Mouse (Mus musculus): ENCODE data around the gene Pcgf1. TPM values are rescaled to one million over a fixed set of nuclear protein-coding genes. Genes with fewer than 3 reads are reported as not detected.

Gene Pcgf1
- polyA plus RNA-seq (2016; fragmentation: Nextera tagmentation; extraction: Ambion mirVana): 43.6 and 52.3 TPM in 2 replicates

DNA sequence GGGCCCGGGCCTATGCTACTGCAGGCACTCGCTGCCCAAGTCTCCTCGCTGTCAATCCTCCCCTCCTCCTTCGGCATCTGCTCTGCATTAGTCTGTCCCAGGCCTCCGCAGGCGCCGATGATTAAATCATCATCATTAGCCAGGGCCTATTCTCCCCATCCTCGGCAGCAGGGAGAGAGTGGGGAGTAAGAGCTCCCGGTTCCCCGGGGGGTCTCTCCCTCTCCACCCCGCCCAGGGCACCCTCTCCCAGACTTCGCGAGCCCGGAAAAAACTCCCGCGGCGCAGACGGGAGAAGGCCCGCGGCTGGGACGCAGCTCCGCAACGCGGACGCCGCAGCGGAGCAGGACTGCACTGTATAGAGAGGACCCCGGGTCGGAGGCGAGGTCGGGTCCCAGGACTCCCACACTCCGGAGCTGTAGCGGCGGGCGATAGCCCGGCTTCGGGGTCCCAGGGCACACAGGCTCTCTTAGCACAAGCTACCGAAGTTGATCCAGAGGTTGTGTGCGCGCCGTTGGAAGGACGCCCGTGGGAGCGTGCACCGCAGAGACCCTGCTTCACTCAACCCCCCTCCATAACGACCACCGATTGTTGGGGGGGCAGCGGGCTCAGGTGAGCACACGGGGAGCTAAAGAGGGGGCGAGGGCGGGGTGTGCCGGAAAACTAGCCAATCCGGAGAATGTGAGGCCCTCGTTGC lies at the start of gene Pcgf1:
Gene Pcgf1, plus strand, starts transcription at position 240 of the 694 bp plus-strand sequence.
- H3K4me1 ChIP-seq: peaks cover 18% of the 10 kb centered on the region
- peak within 1 kb of the TSS; percentile 77 for H3K27ac ChIP-seq
- H3K36me3 ChIP-seq: peaks cover 12% of the 10 kb centered on the region
- H3K9me3 ChIP-seq: no peaks in the 10 kb centered on the region
- H3K4me3 ChIP-seq: peak within 1 kb of the TSS; percentile 74
- H3K4me2 ChIP-seq (replicated peaks): peak within 1 kb of the TSS; percentile 96
- under 1% methylated on average over 54 of the region's 54 CpGs for WGBS
- peak within 1 kb of the TSS; percentile 75 for H3K9ac ChIP-seq
- H3K27me3 ChIP-seq (replicated peaks): peaks cover 40% of the 10 kb centered on the region
- peak; percentile 84 for ATAC-seq (ENCODE audit: low FRiP score, low read depth)

DNA sequence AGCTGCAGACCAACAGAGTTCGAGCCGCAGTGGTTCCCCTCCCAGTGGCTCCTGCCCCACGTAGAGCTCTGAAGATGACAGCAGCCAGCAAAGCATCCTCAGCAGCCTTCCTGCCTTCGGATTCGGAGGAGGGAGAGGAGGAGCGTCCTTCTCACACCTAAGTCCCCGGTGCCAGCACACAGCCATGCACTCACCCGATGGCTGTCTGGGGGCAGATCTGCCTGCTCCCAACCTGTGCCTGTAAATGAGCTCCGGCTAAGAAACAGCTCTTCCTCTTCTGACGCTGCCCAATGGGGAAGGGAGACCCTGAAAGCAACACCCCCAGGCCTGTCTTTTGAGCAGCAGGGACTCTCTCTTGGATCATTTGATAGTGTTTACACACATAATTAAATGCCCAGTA lies 47.9 kb upstream of the Pcgf1 start:
- Histone ChIP-seq H3K27ac (no peak overlapping the region), H3K4me1 (peaks cover 29% of the 10 kb centered on the region), H3K27me3 (replicated peaks) (peaks cover 36% of the 10 kb centered on the region), H3K9me3 (no peaks in the 10 kb centered on the region), H3K36me3 (no peaks in the 10 kb centered on the region), H3K4me3 (no peak overlapping the region), H3K9ac (no peak overlapping the region), H3K4me2 (replicated peaks) (no peak overlapping the region)
- ATAC-seq (ENCODE audit: low FRiP score, low read depth): no peak
- 20% methylated on average over 10 of the region's 10 CpGs for WGBS

DNA sequence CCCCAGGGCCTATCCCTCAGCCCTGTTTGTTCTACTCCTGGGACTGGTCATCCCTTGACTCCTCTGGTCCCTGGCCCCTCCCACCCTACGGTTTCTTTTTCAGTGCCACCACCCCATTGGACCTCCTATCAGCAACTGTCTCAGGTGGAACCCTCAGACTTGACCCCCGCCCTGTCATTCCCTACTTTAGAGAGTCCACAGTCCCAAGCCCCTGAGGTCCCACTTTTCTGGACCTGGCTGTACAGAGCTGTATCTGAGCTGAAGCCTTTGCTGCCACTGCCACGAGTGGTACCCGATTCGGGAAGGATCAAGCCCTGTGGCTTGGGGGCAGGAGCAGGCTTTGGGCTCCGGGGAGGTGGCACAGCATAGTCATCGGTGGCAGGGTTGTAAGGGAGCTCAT lies 46.6 kb upstream of the Pcgf1 start:
- peaks cover 44% of the 10 kb centered on the region for H3K27me3 ChIP-seq (replicated peaks)
- no peak overlapping the region for H3K4me3 ChIP-seq
- WGBS: 60% methylated on average over 7 of the region's 7 CpGs
- H3K4me2 ChIP-seq (replicated peaks): no peak overlapping the region
- no peak overlapping the region for H3K9ac ChIP-seq
- H3K4me1 ChIP-seq: peaks cover 29% of the 10 kb centered on the region
- H3K9me3 ChIP-seq: no peaks in the 10 kb centered on the region
- no peak for ATAC-seq (ENCODE audit: low FRiP score, low read depth)
- H3K27ac ChIP-seq: no peak overlapping the region
- H3K36me3 ChIP-seq: no peaks in the 10 kb centered on the region

DNA sequence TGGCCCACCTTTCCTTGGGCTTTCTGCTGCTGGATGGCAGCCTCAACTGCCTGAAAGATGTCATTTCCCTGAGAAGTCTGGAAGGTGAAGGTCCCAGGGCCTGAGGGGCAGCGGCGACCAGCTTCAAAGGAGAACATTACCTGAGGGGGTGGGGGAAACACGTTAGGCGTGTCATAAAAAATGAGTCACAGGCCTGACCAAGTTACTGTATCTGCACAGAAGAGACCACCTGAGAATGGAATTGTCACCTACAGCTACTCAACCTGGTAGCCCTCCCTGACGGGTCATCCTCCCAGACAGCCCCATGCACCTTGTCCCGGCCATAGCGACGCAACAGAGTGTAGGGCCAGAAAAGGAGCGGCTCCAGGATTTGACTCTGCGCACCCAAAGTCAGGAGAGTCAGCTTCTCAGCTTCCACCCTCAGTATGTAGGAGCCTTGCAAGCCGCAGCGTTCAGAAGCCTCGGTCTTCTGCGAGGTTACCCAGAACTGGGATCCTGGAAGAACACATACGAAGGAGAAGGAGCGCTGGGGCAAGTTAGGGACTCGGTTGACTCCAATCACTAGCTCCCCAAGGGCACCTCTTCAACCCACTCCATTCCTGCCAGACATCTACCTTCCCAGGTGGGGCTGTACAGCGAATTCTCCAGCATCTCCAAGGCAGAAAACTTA lies 45.6 kb upstream of the Pcgf1 start:
- ATAC-seq (ENCODE audit: low FRiP score, low read depth): no peak
- Histone ChIP-seq H3K4me2 (replicated peaks) (peak overlapping the region; percentile 85), H3K9ac (no peak overlapping the region), H3K27ac (no peak overlapping the region), H3K4me3 (peak overlapping the region; percentile 48; the same call in 1 of the 2 replicates), H3K4me1 (peaks cover 29% of the 10 kb centered on the region), H3K27me3 (replicated peaks) (peaks cover 48% of the 10 kb centered on the region), H3K36me3 (no peaks in the 10 kb centered on the region), H3K9me3 (no peaks in the 10 kb centered on the region)
- WGBS: 21% methylated on average over 18 of the region's 18 CpGs

DNA sequence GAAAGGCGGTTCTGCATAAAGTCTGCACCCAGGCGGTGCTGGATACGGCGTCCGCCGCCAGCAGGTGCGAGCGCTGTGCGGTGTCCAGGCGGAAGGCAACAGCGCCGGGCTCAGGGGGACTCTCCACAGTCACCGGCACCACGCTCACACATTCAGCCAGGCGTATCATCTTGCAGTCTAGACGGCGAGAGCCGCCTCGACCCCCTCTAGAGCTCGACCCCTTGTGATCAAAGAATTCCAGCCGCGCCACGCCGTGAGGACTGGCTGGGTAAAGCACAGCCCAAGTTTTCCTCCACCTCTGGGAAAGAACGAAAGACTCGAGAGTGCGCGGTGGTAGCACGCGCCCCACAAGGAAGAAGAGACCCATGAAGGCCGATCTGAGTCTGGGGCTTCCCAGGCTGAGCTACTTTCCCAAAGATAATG lies 44.9 kb upstream of the Pcgf1 start:
- Histone ChIP-seq H3K9ac (peak overlapping the region; percentile 33), H3K4me2 (replicated peaks) (peak overlapping the region; percentile 85), H3K27me3 (replicated peaks) (peaks cover 48% of the 10 kb centered on the region), H3K27ac (no peak overlapping the region), H3K4me3 (peak overlapping the region; percentile 48), H3K4me1 (peaks cover 29% of the 10 kb centered on the region), H3K36me3 (no peaks in the 10 kb centered on the region), H3K9me3 (no peaks in the 10 kb centered on the region)
- under 1% methylated on average over 31 of the region's 31 CpGs for WGBS
- peak; percentile 55 for ATAC-seq (ENCODE audit: low FRiP score, low read depth)

DNA sequence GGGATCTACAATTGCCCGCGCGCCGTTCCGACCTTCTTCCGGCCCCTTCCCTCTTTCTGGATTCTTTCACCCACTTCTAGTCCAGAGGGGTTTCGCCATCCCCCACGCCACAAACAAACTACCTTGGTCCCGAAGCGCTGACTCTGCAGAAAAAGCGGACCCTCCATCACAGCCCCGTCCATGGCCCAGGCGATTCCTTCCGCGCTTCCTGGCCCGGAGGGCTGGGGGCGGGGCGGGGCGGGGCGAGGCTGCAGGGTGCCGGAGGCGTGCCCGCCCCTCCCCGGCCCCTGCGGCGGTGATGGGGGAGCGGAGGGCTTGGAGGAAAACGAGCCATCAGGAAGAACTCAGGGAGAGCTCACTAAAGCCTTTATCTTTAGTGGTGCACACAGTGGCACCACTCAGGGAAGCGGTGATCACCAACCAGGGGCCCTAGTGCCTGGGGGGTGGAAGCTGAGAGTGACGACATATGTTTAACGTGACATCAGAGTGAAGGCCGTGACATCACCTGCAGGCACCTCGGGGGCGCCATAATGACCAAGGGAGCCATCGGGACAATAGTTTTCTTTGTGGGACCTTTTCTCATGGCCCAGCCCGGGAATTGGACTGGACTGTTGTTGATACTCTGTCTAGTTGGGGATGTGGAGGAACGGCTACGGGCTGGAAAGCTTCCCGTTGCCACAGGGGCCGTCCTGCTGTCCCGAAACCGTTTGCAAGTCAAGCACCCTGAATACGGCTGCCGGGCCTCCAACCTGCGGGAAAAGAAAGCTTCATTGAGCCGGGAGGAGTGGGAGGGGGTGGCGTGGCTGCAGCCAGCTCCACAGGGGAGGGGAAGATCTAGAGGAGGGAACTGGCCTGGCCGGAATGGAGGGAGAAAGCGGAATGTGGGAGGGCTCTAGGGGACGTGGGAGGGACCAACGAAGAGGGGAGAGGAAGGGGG lies 44.2 kb upstream of the Pcgf1 start, which contains the start of the genes Dok1 and Loxl3:
Gene Dok1, minus strand, starts transcription at position 223 of the 937 bp plus-strand sequence.
Gene Loxl3, plus strand, starts transcription at position 925 of the 937 bp plus-strand sequence.
- ATAC-seq (ENCODE audit: low FRiP score, low read depth): peak; percentile 79
- Histone ChIP-seq H3K4me1 (peaks cover 34% of the 10 kb centered on the region), H3K9me3 (no peaks in the 10 kb centered on the region), H3K4me2 (replicated peaks) (peak within 1 kb of the TSS; percentile 85), H3K9ac (peak within 1 kb of the TSS; percentile 33), H3K27me3 (replicated peaks) (peaks cover 44% of the 10 kb centered on the region), H3K4me3 (peak within 1 kb of the TSS; percentile 48), H3K27ac (no peak within 1 kb of the TSS; the same call in 1 of the 2 replicates), H3K36me3 (no peaks in the 10 kb centered on the region)
- WGBS: under 1% methylated on average over 51 of the region's 51 CpGs

DNA sequence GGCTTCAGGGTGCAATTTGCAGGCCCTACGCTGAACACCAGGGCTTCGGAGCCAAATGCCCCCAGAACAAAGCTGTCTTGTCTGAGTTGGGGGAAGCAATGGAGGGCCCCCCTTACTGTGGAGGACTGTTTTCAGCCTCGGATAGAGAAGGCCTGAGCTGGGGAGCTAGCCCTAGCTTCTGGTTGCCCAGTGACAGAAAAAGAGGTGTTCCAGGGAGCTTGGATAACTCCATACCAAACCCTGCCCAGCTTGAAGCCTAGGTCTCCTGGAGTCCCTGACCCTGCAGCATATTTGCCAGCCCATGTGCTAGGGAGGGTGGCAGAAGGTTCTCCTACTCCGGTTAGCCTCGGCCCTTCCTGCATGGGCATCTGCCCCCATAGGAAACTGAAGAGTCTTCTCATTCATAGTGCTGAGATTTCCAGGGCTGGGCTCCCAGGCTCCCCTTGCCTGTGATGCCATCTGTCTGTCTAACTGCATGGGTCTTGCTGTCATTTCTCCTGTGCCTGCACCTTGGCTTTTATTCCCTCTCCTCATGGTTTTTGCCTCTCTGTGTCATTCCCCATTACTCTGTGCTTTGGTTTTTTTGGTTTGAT lies 43.1 kb upstream of the Pcgf1 start:
- Histone ChIP-seq H3K4me1 (peaks cover 36% of the 10 kb centered on the region), H3K4me3 (peak overlapping the region; percentile 48), H3K27ac (no peak overlapping the region; the same call in 1 of the 2 replicates), H3K27me3 (replicated peaks) (peaks cover 44% of the 10 kb centered on the region), H3K9me3 (no peaks in the 10 kb centered on the region), H3K4me2 (replicated peaks) (peak overlapping the region; percentile 85), H3K9ac (0 out of 2 replicates have a peak overlapping the region, but pooled peaks have one; percentile 33), H3K36me3 (no peaks in the 10 kb centered on the region)
- WGBS: 20% methylated on average over 5 of the region's 5 CpGs
- ATAC-seq (ENCODE audit: low FRiP score, low read depth): no peak

DNA sequence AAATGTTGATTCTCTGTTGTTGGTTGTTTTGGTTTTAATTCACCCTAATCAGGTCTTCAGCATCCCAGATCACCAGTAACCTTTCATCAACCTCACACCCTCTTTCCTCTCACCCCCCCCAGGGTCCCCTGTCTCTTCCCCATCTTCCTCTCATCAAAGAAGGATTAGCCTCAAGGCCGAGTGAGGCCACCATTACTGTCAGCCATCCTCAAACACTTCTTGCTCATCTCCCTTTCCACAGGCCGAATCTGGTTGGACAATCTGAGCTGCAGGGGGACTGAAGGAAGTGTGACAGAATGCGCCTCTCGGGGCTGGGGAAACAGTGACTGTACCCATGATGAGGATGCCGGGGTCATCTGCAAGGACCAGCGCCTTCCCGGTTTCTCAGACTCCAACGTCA lies 40.5 kb upstream of the Pcgf1 start:
- H3K36me3 ChIP-seq: no peaks in the 10 kb centered on the region
- H3K9me3 ChIP-seq: no peaks in the 10 kb centered on the region
- H3K27me3 ChIP-seq (replicated peaks): peaks cover 26% of the 10 kb centered on the region
- no peak overlapping the region for H3K9ac ChIP-seq
- H3K4me3 ChIP-seq: no peak overlapping the region
- H3K4me1 ChIP-seq: peaks cover 32% of the 10 kb centered on the region
- ATAC-seq (ENCODE audit: low FRiP score, low read depth): no peak
- H3K27ac ChIP-seq: no peak overlapping the region
- WGBS: 87% methylated on average over 8 of the region's 8 CpGs
- H3K4me2 ChIP-seq (replicated peaks): no peak overlapping the region

DNA sequence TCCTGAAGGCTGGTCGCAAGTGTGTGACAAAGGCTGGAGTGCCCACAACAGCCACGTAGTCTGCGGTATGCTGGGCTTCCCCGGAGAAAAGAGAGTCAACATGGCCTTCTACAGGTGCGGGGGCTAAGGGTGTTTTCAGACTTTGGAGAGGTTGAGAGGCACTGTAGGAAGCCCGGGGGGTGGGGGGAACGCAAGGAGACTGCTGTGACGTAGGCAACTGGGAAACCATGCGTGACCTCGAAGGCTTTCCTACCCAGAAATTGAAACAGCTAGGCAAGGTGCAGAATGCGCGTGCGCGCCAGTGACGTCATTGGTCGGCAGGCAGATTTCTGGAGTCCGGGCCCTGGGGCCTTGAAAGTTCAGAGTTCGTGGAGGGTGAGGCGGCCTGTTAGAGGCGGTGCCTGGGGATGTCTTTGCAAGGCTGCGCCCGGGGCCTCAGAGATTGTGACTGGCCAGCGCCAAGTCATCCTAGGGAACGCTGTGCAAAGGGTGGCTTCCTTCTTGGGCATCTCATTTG lies 39.1 kb upstream of the Pcgf1 start:
- ATAC-seq (ENCODE audit: low FRiP score, low read depth): peak; percentile 45
- no peak overlapping the region for H3K27ac ChIP-seq
- WGBS: 8% methylated on average over 24 of the region's 24 CpGs

DNA sequence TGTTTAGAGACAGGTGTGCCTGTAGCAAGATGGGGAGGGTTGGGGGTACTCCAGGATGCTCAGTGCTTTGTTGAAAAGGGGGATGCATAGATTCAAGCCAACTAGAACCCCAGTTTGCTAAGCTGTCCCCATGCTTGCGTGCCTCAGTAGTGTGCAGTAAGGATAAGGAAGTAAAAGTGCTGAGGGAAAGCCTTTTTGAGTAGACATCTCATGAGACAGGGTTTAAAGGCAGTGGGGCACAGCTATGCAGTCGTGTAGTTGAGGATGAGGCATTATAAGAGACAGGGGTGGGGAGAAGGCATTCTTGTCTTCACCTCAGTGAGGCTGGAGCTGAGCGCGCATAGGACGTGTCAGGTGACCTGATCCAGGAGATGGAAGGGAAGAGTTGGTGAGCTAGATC lies 37.1 kb upstream of the Pcgf1 start:
- H3K9ac ChIP-seq: no peak overlapping the region
- no peak overlapping the region for H3K27ac ChIP-seq
- no peak overlapping the region for H3K4me2 ChIP-seq (replicated peaks)
- peaks cover 8% of the 10 kb centered on the region for H3K4me1 ChIP-seq
- H3K36me3 ChIP-seq: no peaks in the 10 kb centered on the region
- no peaks in the 10 kb centered on the region for H3K9me3 ChIP-seq
- WGBS: 85% methylated on average over 5 of the region's 5 CpGs
- no peak overlapping the region for H3K4me3 ChIP-seq
- H3K27me3 ChIP-seq (replicated peaks): peaks cover 7% of the 10 kb centered on the region
- ATAC-seq (ENCODE audit: low FRiP score, low read depth): no peak

More for the DNA sequence above, 39.1 kb upstream of the Pcgf1 start:
- peak overlapping the region; percentile 15 for H3K4me3 ChIP-seq
- no peaks in the 10 kb centered on the region for H3K9me3 ChIP-seq
- H3K9ac ChIP-seq: 0 out of 2 replicates have a peak overlapping the region, but pooled peaks have one; percentile 14
- H3K27me3 ChIP-seq (replicated peaks): peaks cover 18% of the 10 kb centered on the region
- no peaks in the 10 kb centered on the region for H3K36me3 ChIP-seq
- peaks cover 19% of the 10 kb centered on the region for H3K4me1 ChIP-seq
- H3K4me2 ChIP-seq (replicated peaks): peak overlapping the region; percentile 62

DNA sequence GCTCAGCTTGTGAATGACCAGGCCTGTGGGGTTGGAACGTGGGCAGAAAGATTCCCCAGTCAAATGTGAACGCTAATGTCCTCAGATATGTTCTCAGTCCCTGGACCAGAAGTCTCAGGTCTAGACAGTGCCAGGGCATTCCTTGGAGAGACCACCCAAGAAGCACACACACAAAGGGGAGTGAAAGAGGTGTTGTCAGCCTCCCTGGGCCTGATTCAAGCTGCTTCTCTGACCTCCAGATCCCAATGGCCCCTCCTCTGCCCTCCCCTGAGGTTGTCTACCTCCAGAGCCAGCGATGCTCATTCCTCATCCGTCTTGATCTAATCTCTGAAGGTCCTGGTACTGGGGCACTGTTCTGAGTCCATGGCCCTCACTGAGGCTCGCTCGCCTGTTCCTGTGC lies 34.1 kb upstream of the Pcgf1 start:
- 69% methylated on average over 6 of the region's 6 CpGs for WGBS
- H3K27ac ChIP-seq: no peak overlapping the region
- no peak for ATAC-seq (ENCODE audit: low FRiP score, low read depth)

More for the DNA sequence above, 34.1 kb upstream of the Pcgf1 start:
- Histone ChIP-seq H3K9ac (no peak overlapping the region), H3K4me3 (no peak overlapping the region), H3K9me3 (no peaks in the 10 kb centered on the region), H3K27me3 (replicated peaks) (no peaks in the 10 kb centered on the region), H3K4me2 (replicated peaks) (no peak overlapping the region), H3K4me1 (peaks cover 2% of the 10 kb centered on the region; the same call in 1 of the 2 replicates), H3K36me3 (no peaks in the 10 kb centered on the region)

Measured in neural tube, embryonic 12.5 days (tissue).